Mouse (Mus musculus) layer of hippocampus, postnatal 36 days (tissue): ENCODE measurements at regions not wholly inside any gene's neighbourhood (a gene's known extent, or its start where the extent isn't known, plus 50 kb on each side); places are given as distances from the start of the nearest gene placed in this dataset.

Source experiments
- DNase-seq, 2 experiments: peaks; one replicate each; pipeline ENCODE4 v3.0.0; 2022

DNA sequence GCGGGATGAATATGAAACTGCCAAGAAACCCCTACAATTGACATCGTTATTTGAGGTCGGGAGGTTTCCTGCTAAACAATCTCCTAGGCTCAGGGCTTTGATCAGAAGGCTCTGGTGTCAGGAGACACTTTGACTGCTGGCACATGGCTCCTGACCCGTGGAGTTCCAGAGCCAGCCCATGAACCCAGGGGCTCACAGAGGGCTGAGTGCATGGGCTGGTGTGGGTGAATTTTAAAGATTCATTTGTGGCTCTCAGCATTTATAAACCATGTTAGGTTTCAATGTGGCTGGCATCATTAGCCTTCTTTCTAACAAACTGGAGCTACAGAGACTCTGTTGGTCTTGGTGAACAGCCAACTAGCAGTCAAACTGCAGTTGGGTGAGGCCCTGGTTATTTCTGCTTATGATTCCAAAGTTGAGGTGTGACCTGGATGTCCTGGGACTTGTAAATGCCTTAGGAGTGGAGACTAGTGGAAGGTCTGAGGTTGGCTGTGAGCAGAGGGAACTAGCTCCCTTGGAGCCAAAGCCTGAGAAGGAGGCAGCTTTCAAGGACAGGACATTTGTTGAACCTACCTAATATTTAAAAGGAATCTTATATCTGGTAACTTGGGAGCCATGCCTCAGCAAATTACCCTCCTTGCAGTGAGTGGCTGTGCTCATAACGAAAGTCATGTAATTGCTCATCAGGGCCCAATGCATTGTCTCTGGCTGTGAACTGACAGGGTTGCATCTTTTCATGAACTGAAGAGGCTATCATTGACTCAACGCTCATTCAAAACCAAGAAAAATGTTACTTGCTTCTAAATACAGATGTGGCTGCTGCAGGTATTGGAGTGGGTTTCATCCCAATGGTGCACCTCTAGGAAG lies 108.0 kb upstream of the Mki67 start:
- no peak for DNase-seq

DNA sequence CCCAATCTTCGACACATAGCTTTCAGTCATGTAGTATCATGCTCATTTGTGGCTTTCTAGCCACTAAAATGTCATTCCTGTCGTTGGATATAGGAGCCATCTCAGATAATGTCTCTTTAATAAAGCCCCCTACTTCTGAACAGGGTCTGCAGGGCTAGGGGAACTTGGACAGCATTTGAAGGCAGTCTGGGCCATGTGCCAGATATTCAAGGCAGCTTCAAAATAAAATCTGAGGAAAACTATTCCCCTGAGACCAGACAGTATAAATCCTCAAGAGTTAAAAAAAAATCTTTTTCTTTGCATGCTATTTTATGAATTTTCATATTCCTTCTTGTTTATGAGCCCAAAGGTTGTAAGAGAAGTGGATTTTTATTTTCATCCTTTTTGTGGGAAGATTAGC lies 113.1 kb upstream of the Mki67 start:
- no peak for DNase-seq

DNA sequence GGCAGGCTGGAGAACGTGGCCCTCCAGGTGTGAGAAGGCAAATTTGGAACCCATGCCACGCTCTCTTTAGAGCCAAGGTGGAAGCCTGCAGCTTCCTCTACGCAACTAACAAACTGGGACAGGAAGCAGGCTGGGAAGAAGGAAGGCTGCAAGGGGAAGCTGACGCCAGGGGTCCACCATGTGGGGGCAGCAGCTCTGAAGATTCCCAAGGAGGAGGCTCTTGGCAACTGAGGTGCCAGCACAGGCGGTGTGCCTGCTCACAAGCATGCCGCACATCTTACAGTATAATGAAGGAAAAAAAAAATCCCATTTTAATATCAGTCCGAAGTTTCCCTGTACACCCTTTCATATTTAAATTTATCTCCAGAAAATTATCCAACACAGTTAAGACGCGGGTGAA lies 117.3 kb upstream of the Mki67 start:
- DNase-seq, result no peak

DNA sequence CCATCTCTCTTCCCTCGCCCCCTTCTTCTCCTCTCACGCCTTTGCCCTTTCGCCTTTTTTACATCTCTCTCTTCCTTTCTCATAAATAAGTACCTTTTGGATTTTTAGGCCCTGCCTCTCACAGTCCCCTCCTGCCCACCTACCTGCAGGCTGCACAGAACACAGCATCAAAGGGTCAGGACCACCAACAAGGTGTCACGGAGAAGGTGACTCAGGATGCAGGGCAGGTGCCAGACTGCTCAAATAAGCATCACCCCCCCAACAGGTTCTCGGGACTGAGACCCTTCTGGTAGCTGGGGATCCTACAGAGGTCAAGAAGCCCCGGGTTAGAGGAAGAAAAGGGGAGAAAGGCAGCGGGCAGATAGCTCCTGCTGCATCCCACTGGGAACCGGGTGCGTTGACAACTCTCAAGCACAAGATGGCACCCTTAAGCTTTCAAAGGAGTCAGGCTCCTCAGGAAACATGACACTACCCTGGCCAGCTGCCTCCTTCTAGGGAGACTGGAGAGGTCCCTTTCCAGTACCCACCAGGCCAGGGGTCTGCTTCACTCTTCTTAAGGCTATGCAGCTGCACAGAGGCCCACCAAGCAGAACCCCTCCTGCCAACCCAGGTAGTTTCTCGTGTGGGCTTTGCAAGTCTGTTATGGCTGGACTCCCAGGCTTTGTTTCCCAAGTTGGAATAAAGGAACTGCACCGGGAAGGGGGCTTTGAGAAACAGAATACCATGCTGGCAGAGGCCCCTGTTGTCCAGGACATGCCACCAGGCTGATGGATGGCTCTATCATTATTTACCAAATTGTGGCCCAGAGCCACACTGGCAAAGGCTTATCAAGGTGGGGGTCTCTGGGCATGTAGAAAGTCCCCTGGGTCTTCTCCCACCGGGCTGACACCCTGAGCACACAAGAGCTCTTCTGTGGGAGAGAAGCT lies 120.9 kb upstream of the Mki67 start:
- DNase-seq, result peak; percentile 74 to 76

DNA sequence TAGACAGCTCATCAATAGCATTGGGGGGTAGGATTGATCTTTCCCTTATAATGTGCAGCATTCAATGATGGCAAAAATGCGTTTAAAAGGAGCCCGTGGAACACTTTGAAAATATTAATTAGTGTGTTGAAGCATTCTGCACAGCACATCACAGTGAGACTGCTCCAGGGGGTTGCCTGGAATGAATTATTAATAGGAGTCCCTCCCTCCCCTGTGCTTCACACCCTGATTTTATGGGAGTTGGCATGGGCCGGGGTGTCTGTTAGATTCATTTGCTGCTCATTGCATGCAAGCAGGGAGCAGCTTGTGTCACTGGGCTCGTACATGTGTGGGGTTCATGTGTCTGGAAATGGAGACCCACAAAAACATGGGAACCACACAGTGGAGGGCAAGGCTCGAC lies 127.9 kb upstream of the Mki67 start:
- DNase-seq, result no peak

DNA sequence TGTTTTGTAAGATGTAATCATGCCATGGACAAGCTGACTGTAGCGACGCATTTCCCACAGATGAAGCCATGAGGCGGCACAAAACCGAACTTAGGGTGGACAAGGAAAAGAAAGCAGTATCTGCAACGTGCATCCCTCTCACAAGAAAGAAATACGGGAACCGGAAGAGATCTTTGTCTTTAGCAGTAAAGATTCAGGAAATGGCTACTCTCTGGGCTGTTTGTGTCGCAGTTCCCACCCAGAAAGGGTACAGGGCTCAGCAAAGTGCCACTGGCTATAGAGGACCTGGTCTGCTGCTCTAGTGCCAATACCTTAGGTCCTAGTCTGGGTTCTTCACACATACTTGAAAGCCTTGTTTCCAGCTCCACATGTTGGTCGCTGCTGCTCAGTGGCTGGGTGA lies 131.1 kb upstream of the Mki67 start:
- DNase-seq, result no peak

DNA sequence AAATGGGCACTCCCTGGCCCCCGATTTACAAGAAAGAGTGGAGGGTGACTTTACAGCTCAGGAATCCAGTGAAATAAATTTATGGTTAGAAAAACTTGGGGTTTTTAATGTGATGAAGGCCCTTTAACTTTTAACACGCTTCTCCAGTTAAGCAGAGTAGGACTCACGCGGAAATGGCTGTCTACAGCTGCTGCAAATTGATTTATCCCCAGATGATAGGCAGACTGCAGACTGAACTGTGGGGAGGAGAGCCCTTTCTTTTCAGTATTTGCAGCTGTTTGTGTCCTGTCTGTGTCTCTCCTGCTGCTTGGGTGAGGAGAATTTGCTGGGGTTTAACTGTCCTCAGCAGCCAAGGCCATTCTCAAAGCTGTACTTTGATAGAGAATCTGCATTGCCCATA lies 132.0 kb upstream of the Mki67 start:
- DNase-seq, result no peak

DNA sequence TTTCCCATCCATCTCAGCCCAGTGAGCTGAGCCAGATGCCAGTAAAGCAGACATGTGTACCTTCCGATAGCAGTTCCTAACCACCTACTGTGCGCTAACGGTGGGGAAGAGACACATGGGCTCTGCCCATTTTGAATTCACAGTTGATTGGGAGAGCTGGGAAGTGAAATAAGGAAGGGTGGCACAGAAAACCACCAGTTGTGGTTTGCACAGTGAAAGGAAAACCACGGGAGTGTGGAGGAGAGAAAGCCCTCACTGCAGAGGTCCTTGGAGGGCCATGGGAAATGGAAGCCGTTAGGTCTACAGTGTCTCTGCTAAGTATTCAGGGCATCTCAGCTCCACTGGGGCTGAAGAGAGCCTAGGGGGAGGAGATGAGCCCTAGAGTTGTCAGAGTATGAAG lies 132.7 kb upstream of the Mki67 start:
- DNase-seq, result no peak

DNA sequence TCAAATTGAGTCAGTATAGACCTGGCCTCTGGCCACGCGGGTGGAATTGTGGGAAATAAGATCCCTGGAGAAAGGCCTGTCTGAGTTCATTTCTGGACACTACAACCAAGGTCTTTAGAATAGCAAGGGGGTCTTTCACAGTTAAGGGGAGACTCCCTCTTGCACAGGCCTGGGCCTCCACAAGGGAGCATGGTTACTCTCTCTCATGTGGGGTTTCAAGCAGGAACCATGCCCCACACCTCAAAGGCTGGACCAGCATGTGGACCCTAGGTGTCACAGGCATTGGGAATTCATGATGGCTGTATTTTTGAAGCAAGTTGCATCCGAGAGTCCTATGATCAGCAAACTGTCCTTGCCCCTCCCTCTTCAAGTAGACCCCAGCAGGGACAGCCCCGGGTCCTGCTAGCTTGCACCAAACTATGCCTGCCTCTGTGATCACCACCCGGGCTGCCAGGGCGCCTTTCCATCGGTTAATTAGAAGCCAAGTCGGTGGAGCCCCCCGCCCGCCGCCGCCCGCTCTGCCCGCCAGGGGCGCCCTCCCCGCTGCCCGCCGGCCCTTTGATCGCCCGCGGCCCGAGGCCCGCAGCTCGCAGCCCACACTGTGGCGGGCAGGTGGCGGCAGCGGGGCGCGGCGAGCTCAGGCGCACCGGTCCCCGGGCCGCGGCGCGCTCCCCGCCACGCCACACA lies 137.1 kb upstream of the Mki67 start:
- no peak for DNase-seq

DNA sequence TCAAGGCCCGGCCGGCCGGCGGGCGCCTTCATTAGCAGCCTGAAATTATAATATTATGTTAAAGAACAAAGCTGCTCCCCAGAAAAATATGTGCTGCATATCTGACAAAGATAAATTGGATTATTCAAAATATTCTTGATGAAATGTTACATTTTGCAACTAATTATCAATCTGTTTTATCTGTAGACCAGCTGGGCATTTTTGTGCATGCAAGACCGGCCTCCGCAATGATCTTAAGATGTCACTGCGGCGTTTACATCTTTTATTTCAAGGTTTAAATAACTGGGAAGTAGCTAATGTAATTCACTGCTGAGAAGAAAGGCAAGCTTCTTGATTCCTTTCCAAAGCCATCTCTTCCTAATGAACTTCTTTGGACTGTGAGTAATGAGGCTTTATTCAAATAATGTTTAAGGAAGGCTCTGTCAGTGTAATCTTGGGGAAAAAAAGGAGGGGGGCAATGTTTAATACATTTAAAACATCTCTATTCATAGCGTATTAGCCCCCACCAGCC lies 137.7 kb upstream of the Mki67 start:
- DNase-seq, result no peak

DNA sequence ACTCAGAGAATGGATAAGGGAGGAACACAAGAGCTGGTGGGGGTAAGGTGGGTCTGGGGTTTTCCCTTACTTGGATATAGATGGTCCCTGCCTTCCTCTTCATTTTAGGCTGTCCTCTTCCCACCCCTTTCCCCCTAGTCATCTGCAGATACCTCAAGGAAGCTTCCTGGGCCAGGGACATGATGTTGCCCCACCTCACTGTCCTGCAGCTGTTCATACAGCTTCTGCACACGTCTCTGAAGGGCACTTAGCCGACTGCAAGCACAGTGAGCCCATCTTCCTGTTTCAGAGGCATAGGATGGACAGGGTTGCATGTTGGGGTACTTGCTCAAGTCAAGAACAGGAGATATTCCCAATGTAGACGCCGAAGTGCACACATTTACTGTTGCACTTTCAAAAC lies 144.1 kb upstream of the Mki67 start:
- no peak for DNase-seq

DNA sequence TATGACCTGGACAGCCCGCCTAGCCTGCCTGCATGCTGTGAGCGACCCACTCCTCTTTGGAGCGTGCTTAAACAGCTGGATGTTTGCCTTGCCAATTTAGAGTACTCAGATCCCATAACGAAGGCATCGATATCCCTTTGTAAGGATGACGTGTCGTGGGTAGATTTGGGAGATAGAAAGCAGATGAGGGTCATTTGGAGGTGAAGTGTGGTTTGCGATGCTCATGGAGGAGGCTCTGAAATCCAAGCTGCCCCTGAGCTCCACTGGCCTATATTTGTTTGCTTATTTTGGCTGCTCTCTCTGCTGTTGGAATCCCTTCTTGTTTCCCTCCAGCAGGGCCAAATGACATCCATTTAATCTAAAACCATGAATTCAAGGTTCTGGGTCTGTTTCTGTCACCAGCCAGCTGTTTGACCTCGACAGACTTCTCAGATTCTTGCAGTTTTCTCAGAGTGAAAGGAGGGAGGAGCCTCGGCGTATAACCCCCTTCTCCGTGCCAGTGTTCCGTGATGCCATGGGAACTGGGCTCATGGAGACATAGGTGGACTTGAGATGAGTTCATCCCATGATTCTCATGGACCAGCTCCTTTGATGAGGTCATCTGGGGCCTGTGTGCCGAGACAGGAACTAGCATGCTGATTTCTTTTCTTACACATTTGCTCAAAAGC lies 144.7 kb upstream of the Mki67 start:
- no peak for DNase-seq

DNA sequence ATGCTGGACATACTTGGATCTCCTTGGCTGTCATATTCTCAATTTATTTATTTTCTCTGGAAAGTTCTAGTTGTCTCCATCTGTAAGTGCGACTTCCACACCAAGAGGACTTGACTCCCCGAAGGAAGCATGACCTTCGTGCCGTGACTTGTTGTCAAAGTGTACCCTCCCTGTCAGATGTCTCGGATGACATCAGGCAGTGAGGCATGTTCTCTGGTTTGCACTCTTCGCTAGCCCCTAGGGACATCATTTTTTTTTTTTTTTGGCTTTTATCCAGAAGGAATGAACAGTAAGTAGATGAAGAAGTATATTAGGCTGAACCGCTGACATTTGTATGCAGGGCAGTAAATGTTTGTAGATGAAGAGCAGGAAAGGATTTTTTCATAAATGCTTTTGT lies 145.2 kb upstream of the Mki67 start:
- DNase-seq, result no peak

DNA sequence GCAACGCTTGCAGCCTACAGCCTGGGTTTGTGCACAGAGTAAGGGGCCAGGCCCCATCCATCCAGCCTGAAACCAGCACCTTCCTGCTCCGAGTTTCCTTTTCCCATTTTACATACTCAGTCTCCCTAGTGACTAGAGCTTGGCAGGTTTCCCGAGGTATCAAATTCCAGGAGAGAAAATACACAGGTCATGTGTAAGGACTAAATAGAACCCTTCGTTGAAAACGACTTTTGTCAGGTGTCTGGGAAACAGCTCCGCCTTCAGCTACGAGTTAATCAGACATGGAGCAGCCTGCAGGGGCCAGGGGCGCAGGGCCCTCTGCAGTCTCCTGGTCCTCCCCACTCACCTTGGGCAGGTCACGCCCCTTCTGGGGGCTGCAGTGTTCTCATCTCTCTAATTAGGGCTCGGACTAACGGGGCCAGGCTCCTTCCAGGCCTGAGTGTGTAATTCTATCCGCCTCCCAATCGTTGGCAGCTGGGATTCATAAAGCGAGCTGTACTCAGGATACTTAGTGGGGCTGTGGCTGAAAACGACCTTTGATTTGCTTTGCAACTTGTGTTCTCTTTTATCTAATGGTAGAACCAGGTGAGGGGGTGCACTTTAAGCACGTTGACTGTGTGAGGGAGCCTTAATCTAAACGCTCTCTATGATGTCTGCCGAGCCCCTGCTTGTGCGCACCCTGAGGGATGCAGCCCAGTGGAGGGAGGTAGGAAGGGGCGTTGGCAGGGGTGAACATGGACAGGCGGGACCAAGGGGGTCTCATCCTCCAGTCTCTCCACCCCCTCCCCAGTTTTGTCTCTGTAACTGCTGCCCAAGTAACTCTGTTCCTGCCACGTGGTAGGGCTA lies 147.6 kb upstream of the Mki67 start:
- DNase-seq, result no peak

DNA sequence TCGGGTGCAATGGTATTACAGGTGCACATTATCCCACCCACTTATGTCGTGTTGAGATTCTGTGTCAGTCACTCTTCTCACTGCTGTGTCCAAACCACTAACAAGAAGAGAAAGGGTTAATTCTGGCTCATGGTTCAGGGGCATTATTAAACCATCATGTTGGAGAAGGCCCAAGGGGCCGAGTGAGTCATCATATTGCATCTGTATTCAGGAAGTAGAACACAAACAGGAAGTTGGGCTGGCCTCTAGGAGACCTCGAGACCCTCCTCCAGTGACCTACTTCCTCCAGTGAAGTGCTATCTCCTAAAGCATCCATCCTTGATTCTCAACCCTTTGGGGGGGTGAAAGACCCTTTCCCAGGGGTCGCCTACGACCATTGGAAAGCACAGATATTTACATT lies 154.8 kb upstream of the Mki67 start:
- DNase-seq, result no peak

DNA sequence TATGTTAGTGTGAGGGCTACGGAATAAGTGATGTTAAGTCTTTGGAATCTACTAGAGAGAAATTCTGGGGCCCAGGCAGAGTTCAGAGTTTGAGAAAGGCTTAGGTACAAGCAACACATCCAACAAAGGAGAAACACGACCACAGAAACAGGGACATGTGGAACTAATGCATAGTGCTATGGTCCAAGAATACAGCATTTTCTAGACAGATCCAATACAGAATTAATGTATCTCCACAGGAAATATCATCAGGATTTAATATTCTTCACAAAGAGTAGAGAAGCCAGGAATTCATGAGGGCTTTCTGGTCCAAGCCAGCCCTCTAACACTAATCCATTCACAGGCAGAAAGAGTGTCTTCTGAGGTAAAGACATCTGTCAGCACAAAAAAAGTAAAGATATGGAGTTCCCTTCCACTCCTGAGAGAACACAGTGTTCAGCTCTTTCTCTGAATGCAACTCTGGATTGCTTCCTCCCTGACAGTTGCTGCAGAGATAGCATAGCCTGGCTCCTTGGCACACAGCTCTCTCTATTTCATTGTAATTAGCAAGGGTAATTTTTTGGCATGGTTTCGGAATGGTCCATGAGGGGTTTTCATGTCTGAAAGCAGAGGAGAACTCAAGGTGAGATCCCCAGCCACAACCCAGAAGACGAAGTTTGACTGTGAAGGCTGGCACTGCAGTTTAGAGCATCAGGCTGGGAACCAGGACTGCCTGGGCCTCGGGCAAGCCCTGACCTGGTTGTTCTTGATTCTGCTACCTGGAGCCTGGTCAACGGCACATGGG lies 161.1 kb upstream of the Mki67 start:
- peak in 1 of 2 experiments; percentile 10 for DNase-seq

DNA sequence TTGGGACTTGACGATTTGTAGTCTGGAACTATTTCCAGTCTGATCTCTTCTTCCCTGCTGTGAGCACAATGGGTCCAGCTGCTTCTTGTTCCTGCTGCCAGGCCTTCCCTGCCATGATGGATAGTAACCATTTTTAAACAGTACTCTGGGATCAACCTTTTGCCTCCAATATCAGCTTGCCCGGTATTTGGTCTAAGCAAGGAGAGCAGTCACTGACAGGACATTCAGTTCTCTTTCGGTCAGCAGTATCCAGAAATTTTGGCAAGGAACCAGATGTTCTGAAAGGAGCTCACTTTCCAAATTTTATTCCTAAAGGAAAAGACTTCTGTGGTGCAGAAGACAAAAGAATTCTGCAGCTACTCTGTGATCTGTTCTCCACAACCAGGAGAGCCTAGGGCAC lies 162.6 kb upstream of the Mki67 start:
- no peak for DNase-seq

DNA sequence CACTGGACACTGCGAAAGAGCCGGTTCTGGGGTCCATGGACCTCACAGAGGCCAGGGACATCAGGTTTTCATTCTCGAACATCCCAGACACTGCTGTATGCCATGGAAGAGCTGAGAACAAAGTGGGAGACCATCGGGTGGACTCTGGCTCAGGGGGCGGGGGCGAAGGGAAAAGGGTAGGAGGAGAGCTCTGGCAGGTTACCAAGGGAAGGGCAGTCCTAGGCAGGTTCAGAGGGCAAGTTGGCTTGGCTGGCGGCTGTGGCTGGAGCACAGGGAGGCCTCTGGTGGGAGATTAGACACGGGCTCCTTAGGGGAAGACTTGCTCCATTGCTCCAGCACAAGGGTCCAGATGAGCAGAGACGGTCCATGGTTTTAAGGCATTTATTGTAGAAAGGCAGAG lies 164.3 kb upstream of the Mki67 start:
- DNase-seq, result no peak

DNA sequence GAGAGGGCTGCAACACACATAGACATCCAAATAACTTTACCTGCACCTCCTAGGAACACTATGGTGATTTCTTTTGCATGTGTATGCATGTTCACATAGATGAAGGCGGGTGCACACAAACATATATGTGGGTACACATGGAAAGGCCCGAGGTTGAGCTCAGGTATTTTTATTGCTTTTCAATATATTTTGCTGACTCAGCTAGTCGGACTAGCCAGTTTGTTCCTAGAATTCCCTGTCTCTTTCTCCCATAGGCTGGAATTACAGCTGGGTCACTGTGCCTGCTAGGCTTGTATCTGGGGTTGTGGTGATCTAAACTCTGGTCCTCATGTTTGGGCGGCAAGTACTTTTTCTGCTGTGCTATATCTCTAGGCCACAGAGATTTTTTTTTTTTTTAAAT lies 166.1 kb upstream of the Mki67 start:
- no peak for DNase-seq

DNA sequence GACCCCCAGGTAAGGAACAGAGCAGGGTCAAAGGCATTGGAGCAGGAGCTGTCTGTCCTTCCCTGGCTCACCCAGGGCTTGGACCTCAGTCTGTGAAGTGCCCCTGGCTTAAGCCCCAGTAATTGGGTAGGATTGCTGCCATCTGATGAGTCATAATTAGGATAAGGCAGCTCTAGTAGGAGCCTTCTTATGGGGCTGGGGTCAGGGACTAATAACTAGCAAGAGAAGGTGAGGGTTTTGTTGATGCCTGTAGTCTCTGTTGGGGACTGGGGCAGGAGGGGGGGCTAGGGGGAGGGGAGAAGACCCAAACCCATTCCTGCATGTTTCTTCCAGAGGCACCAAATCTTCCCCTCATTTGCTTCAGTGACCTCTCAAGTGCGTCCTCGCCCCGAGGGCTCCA lies 172.4 kb upstream of the Mki67 start:
- no peak for DNase-seq
